Mouse (Mus musculus) adrenal gland, postnatal 10 days (tissue): ENCODE measurements at regions not wholly inside any gene's neighbourhood (a gene's known extent, or its start where the extent isn't known, plus 50 kb on each side); places are given as distances from the start of the nearest gene placed in this dataset.

Experiments
- DNase-seq: peaks from one replicate; pipeline ENCODE4 v3.0.0; 2021; ENCODE audit warnings: mixed read lengths

DNA sequence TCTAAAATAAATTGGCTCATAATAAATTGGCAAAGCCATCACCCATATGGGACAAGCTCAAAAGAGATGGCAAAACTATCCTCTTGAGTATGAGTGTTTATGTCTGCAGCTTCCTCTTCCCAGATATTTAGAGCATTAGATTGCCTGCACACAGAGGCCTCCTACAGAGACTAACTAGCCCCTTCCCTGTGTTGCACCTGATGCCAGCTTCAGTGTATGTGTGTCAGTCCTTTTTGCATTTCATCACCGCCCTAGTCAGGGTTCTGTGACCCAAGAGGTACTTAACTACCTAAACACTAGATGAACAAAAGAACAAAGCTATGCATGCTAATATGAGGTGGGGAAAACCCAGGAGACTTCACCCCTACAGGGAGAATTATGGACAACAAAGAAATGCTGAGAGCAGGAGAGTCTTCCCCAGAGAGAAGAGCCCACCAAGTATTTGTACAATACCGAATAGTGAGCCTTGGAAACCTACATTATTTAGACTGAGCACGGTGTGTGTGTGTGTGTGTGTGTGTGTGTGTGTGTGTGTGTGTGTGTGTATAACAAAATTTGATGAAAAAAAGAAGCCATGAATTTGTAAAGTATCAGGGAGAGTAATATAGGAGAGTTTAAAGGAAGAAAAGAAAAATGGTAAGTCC lies 62.5 kb downstream of the Speer2 start:
- DNase-seq = no peak

DNA sequence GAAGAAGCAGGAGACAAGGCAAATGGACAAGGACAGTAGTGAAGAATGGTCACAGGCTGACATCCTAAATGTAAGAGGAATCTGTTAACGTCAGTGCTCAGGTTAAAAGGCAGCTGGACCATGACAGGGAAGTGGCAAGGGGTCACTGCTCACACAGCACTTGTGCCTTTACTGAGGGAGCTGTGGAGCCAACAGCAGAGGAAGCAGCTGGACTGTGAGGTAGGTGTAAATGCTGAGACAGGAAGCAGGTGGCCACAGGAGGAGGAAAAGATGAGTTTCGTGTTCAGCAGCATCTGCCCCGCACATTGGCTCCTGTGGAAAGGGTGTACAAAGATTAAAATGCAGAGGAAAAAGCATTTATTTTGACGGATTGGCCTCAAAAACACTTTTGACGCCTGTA lies 67.2 kb downstream of the Speer2 start:
- peak; percentile 1 for DNase-seq

- DNase-seq = no peak
Observed at GRCm38 (mm10) chr16:69790671-69791070, 72.9 kb downstream of the Speer2 start.

GRCm38 (mm10) chr16:69770768-69771167 lies 92.8 kb downstream of the Speer2 start:
- DNase-seq = no peak
